Mouse (Mus musculus) embryo, embryonic 9.5 days (tissue): ENCODE measurements around the gene Kctd7.
A peak's percentile ranks its signal among the peaks of the same experiment; 100 is the strongest.

Experiments
- DNase-seq: peaks from one replicate; pipeline ENCODE4 v3.0.0-alpha.2; 2017; ENCODE audit errors: extremely low spot score

Kctd7 gene

GRCm38 (mm10) chr5:130143977-130144333 is 706 bp upstream of the Kctd7 start:
- peak; percentile 59 for DNase-seq

- DNase-seq: no peak
Observed at GRCm38 (mm10) chr5:130145961-130146360, 1.3 kb downstream of the Kctd7 start.

- no peak for DNase-seq
Observed at GRCm38 (mm10) chr5:130149726-130150310, 5.2 kb downstream of the Kctd7 start.

DNA sequence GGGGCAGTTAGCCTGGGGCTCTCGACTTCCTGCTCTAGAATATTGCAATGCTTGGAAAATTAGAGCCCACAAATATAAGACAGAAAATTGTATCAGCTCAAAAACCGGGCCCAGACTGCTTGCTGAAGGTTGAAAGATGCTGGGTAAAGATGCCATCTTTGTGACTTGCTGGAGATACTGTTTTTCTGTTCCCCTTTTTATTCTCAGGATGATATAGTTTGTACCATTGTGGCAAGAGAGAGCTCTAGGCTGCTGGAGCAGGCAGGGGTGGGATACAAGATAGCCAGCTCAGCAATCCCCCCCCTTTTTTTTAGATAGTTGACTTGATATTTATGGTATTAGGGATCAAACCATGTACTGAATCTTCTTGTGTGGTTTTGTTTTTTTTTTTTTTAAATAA is 9.6 kb downstream of the Kctd7 start:
- DNase-seq: no peak

DNA sequence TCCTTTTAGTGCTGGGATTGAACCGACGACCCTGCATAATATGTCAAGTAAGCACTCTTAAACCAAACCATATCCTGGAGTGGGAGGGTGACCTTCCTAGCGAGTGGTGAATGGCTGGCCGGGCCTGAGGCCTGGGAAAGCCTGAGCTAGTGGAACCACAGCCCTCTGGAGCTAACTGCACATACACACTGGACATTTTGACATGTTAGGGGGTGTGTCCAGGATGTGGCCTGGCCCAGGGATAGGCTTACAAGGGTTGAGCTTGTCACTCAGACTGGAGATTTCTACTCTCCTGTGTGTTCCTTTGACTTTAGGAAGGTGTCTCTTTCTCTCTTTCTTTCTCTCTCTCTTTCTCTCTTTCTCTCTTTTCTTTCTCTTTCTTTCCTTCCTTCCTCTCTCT is 13.9 kb downstream of the Kctd7 start:
- DNase-seq: no peak

DNA sequence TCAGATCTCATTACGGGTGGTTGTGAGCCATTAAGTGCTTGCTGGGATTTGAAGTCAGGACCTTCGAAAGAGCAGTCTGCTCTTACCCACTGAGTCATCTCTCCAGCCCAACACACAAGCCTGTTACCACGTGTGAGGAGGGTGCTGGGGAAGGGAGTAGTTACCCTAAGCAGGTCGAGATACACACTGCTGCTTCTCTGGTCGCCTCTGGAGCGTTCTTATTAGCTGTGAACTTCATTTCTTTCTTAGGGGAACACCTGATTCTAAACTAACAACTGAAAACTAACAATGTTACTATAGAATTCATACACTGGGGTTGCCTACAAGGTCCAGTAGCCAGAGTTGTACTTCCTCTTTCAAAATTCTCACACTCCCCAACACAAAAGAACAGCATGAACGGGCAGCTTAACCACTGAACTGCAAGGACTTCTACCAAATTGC is 15.1 kb downstream of the Kctd7 start:
- no peak for DNase-seq

DNA sequence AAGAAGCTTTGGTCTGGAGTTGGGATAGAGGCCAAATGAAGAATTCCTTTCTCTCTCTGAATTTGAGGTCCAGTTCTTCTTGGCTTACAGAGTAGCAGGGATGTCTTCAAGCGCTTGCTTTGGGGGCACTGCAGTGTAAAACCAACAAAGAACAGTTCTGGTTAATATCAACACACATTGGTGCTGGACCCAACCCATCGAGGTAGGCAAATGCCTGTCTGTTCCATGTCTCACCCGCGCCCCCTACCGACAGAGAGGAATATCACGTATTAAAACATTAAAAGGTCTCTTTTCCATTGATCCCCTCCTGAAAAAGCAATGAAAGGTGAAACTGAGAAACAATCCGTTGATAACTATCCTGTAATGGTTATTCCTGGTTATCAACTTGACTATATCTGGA is 19.0 kb downstream of the Kctd7 start:
- DNase-seq: peak; percentile 57

DNA sequence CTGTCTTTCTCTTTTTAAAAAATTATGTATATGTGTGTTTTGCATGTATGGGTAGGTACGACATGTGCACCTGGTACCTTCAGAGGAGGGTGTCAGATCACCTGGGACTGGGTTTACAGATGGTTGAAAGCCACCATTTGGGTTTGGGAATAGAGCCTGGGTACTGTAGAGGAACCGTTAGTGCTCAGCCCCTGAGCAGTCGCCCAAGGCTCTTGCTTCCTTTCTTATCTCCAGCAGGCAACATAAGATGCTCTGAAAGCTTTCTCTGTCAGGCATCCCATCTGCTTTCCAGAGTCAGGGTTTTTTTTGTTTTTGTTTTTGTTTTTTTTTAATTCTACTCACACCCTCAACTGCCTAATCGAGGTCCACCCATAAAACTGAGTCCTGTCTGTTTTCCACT is 20.6 kb downstream of the Kctd7 start:
- DNase-seq: no peak

DNA sequence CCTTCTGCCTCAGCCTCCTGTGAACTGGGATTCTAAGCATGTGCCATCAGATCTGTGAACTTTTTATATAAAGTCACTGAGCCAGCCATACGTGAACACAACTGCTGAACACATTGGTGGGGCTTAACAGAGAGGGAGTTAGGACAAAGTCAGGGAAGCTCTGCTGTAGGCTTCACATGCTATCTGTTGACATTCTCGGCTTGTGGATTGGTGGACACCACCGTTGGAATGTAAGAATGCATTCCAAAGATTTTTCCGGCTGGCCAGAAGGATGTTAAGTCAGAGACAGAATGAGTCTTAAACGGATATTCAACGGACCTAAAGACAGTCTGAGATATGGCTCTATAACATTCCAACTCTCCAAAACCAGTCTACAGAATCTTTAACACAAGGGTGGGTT is 24.4 kb downstream of the Kctd7 start:
- DNase-seq: no peak

GRCm38 (mm10) chr5:130170666-130171422 is 26.2 kb downstream of the Kctd7 start:
- no peak for DNase-seq

DNA sequence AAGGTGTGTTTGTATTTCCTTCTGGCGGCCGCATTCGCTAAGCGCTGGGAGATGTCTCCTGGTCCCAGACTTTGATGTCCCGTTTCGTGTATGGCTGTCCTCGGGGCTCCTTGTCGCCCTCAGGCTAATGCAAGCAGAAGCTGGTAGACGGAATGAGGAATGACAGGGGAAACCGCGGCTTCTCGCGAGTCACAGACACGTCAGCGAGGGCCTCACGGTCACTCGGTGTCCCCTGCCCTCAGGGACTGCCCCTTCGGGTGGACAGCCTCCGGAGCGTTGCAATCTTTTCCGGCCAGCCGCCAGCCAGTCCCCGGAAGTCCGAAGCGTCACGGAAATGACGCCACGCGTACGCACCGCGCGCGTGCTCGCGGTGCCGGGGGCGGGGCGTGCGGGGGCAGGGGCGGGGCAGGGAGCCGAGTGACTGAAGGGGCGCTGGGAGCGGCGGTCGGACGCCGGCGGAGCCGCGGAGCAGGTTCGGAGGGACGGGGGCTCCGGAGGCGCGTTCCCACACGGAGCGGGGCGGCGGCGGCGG is 26.8 kb downstream of the Kctd7 start, which contains the start of gene Rabgef1:
TSS of gene Rabgef1 (plus strand) at position 376 of the 532 bp plus-strand sequence.
- peak; percentile 95 for DNase-seq

DNA sequence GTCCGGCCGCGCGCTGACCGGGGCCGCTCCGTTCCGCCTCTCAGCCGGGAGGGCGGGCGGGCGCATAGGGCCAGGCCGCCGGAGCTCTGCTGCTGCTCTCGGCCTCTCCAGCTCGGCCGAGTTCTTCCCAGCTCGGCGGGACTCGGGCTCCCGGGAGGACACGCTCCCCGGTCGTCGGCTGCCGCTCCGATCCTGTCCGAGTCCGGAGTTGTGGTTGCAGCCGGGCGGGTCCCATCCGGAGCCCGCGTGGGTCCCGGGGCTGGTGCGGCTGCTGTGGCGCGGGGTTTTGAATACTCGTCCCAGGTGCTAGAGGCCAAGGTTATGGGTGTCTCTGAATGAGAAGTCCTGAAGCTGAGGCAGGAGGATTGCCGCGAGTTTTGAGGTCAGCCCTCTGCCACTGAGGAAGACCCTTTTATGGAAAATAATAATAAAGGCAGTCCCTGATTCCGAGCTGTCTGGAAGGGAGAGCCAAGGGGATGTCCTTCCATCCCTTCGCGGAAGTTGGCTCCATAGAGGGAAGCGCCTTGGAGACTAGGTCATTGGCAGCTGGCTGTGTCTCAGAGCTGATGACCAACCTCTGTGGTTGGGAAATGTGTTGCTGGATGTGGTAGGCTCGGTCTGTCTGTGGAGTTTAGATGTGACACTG is 27.4 kb downstream of the Kctd7 start:
- no peak for DNase-seq

DNA sequence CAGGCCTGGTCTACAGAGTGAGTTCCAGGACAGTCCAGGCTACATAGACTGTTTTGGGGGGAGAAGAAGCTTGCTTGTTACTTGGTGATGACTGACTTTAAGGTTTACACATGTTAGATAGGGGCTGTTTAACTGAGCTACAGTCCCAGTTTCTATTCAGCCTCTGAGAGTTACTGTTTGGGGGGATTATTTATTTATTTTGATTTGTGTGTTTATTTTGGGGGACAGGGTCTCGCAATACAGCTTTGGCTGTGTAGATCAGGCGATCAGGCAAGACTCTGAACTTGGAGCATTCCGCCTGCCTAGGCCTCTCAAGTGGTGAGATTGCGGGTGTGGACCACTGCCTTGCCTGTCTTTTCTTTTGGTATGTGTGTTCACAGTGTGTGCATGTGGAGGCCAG is 28.4 kb downstream of the Kctd7 start:
- no peak for DNase-seq

DNA sequence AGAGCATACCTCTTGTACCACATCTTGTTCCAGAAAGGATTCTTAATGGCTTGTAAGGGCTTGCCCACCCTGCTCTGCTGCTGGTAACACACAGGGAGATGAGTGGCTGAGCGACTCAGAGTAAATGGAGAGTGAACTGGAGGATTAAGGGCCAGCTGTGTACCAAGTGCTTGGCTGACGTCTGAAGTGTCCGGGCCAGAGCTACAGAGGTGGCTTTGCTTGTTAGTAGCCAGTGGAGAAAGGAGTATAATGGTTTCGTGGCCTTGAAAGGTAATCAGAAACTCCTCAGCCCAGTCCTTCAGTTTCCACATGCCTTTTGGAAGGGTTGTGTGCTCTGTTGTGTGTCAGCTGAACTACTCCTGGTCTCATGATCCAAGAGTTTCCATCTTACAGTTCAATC is 33.2 kb downstream of the Kctd7 start:
- DNase-seq: no peak

- no peak for DNase-seq
Observed at GRCm38 (mm10) chr5:130180362-130180761, 35.7 kb downstream of the Kctd7 start.

- DNase-seq: no peak
Observed at GRCm38 (mm10) chr5:130181740-130182540, 37.3 kb downstream of the Kctd7 start.

DNA sequence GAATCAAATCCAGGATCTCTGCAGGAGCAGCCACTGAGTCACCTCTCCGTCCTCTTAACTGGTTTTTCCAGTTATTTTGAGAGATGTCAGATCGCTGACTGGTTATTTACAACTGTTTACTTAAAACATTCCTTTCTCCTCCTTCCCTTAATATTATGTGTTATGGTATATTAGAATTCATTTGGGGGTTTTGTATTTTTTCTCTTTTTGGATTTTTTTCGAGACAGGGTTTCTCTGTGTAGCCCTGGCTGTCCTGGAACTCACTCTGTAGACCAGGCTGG is 37.8 kb downstream of the Kctd7 start:
- DNase-seq: no peak

DNA sequence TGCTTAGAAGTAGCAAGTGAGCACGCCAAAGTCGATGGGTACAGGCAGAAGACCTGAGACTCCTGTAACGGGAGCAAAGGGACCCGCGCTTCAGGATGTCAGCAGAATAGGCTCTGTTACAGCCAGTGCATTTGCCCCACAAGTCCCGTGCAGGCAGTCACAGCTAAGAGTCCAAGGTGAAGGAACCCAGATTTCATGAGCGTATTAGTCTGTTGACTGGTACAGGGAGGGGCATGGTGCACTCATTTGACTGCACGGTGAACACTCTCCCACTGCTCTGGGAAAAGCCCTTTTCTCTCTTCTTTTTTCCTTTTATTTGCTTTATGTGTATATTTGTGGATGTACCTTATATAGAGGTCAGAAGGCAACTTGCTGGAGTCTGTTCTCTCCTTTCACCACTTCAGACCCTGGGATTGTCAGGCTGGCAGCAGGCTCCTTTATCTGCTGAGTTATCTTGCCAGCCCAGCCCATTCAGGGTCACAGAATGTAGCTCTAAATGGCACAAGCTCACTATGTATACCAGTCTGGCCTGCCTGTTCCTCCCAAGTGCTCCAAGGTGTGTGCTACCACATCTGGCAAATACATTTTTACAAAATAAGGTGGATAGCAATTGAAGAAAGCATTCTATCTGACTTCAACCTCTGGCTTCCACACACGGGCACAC is 39.7 kb downstream of the Kctd7 start:
- DNase-seq: no peak

DNA sequence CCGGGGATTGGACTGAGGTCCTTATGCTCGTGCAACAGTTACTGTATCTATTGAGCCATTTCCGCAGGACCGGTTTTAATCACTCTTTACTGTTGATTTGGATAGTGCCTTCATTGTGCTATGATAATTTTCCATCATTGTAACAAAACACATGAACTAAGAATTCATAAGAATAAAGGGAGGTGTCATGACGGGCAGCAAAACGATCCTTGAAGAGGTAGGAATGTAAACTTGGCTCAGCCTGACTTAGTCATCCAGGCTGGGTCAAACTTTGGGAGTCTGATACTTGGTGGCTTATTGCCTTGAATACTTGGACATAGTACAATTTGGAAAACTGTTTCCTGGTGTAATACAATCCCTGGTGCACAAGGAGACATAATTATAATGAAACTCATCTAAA is 40.7 kb downstream of the Kctd7 start:
- no peak for DNase-seq

DNA sequence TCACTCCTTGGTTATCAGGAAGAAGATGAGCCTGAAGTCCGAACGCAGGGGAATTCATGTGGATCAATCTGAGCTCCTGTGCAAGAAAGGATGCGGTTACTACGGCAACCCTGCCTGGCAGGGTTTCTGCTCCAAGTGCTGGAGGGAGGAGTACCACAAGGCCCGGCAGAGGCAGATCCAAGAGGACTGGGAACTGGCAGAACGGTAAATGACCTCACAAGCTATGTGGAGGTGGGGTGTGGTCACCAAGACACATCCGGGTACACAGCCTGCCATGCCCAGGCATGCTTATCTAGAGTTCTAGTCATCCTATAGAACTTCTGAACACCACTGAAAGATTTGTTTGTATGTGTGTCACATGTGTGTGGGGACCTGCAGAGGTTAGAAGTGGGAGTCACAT is 42.7 kb downstream of the Kctd7 start:
- no peak for DNase-seq

DNA sequence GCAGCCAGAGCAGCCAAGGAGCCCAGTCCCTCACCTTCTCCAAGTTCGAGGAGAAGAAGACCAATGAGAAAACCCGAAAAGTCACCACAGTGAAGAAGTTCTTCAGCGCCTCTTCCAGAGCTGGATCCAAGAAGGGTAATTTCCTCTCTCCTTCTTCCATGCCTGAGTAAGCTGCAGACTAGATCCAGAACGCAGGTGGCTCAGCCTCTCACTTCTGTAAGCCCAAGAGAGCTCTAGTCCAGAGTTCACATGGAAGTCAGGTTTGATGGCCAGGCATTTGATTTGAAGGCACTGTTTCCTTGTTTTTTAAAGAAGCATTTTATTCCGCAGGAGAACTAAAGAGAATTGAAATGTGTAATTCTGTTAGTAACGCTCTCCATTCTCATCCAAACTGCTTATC is 46.2 kb downstream of the Kctd7 start:
- no peak for DNase-seq

DNA sequence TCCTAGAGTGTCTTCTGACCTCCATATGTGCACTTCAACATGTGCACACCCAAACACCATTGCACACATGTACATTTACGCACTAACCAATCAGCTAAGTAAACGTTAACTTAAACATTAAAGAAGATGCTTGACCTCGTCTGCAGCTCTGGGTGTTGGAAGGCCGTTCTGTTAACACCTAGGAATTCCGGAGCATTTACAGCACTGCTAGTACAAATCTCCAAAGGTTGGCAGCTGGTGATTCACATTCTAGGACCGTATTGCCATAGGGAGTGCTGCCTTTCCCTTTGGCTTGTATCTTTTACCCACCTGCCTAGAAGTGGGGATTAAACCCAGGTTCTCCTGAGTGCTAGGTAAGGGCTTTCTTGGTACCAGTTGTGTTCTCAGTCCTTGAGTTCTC is 47.2 kb downstream of the Kctd7 start:
- DNase-seq: no peak
